Mouse (Mus musculus) lung, adult 2 months (tissue): ENCODE results near the gene Rhobtb3.

Experiments
- CTCF ChIP-seq: fragments of 200-500 bp; IDR thresholded peaks from 2 replicates; pipeline ENCODE4 v1.5.1; 2011; ENCODE audit warnings: mild to moderate bottlenecking, low read length, control low read depth; ENCODE audit not compliant: insufficient read depth
- POLR2A ChIP-seq: fragments of 200-500 bp; IDR thresholded peaks from 2 replicates; pipeline ENCODE4 v1.6.1; 2011; ENCODE audit warnings: low read depth, mild to moderate bottlenecking, control low read depth, low read length, borderline replicate concordance; ENCODE audit errors: extremely low read depth

DNA sequence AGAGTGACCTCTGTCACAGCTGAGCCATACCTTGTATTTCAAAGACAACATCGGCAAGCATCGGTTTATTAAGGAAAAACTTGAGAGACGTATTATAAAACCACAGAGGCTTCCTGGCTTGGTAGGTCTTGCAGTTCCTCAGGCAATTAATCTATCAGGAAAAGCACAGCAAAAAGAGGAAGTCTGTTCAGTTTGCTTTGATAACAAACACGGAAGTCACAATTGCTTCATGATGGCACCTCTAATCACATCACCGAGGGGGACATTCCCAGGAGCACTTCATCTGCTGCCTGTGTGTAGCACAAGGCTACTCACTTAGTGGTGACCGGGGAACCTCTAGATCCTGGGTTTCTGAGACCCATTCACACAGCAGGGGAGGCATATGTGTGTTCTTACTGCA is 50.8 kb downstream of the Rhobtb3 start:
- no peak for TF ChIP-seq POLR2A
- no peak for TF ChIP-seq CTCF
